Mouse (Mus musculus): ENCODE data around the gene Cog8. TPM values are rescaled to one million over a fixed set of nuclear protein-coding genes. Genes with fewer than 3 reads are reported as not detected.
A peak's percentile ranks its signal among the peaks of the same experiment; 100 is the strongest.

Cog8 gene
- polyA plus RNA-seq (2014; fragmentation: Nextera tagmentation; extraction: Ambion mirVana): 42.2 and 42.7 TPM in 2 replicates

DNA sequence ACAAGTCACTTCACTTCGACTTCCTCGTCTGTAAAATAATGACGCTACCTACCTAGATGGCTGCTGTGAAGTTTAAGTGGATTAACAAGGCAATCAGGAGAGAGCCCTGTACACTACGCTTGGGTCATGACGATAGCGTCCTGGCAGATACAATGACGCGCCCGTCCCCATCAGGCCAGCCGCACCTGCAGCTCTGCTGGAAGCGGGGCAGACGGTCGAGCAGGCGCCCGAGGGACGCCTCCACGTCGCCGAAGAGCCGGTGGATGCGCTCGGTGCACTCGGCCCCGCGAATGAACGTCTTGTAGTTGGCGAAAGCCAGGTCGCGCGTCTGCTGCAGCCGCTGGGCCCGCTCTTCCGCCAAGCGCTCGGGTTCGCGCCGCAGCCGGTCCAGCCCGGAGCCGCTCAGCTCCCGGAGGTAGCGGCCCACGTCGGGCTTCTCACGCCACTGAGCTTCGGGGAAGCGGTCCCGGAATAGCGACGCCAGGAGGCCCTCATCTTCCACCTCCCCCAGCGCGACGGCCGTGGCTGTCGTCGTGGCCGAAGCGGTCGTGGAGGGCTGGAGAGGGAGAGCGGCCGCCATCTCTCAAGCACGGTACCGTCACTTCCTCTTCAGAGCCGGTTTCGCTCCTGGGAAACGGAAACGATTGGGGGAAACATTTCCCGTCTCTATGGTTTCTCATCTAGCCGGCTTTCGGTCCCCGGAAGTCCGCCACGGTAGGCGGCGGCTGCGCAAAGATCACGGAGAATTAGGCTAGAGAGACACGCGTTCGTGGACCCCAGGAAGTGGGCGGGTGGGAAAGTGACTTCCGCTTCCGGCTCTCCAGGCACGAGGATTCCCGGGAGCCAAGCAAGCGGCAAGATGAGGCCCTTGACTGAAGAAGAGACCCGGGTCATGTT, at the start of gene Cog8, which contains the start of gene Nip7:
Gene Cog8, minus strand, starts transcription at position 614 of the 897 bp plus-strand sequence.
Gene Nip7, plus strand, starts transcription at position 802 of the 897 bp plus-strand sequence.
- peak within 1 kb of the TSS; percentile 75 for H3K9ac ChIP-seq (ENCODE audit: low read length)
- H3K27me3 ChIP-seq (ENCODE audit: control insufficient read depth, insufficient read depth, low read length): no peaks in the 10 kb centered on the region
- DNase-seq (ENCODE audit: low spot score): peak; percentile 96
- peak within 1 kb of the TSS; percentile 92 for H3K4me2 ChIP-seq (ENCODE audit: low read depth, severe bottlenecking)
- no peaks in the 10 kb centered on the region for H3K9me3 ChIP-seq (ENCODE audit: control insufficient read depth, low read length)
- ATAC-seq (ENCODE audit: insufficient number of reproducible peaks, low FRiP score, low TSS enrichment, low read depth): peak; percentile 84
- under 1% methylated on average over 88 of the region's 88 CpGs for WGBS
- H3K27ac ChIP-seq (replicated peaks; ENCODE audit: low read depth, low read length): no peak within 1 kb of the TSS; the same call in 1 of the 2 replicates
- H3K4me3 ChIP-seq (ENCODE audit: low read depth, low read length): peak within 1 kb of the TSS; percentile 79
- H3K4me1 ChIP-seq (ENCODE audit: control insufficient read depth, insufficient read depth, low read length): peaks cover 5% of the 10 kb centered on the region; the same call in 1 of the 2 replicates
- peaks cover 22% of the 10 kb centered on the region for H3K36me3 ChIP-seq (ENCODE audit: control insufficient read depth, insufficient read depth, low read length)

- Histone ChIP-seq H3K4me2 (ENCODE audit: low read depth, severe bottlenecking) (no peak overlapping the region), H3K9me3 (ENCODE audit: control insufficient read depth, low read length) (no peaks in the 10 kb centered on the region), H3K27ac (replicated peaks; ENCODE audit: low read depth, low read length) (no peak overlapping the region), H3K27me3 (ENCODE audit: control insufficient read depth, insufficient read depth, low read length) (no peaks in the 10 kb centered on the region), H3K4me3 (ENCODE audit: low read depth, low read length) (no peak overlapping the region), H3K9ac (ENCODE audit: low read length) (no peak overlapping the region), H3K36me3 (ENCODE audit: control insufficient read depth, insufficient read depth, low read length) (no peaks in the 10 kb centered on the region), H3K4me1 (ENCODE audit: control insufficient read depth, insufficient read depth, low read length) (no peaks in the 10 kb centered on the region)
- 13% methylated on average over 4 of the region's 4 CpGs for WGBS
- DNase-seq (ENCODE audit: low spot score): peak; percentile 90
- no peak for ATAC-seq (ENCODE audit: insufficient number of reproducible peaks, low FRiP score, low TSS enrichment, low read depth)
Measured at GRCm38 (mm10) chr8:107104547-107104946, 48.1 kb upstream of the Cog8 start.

DNA sequence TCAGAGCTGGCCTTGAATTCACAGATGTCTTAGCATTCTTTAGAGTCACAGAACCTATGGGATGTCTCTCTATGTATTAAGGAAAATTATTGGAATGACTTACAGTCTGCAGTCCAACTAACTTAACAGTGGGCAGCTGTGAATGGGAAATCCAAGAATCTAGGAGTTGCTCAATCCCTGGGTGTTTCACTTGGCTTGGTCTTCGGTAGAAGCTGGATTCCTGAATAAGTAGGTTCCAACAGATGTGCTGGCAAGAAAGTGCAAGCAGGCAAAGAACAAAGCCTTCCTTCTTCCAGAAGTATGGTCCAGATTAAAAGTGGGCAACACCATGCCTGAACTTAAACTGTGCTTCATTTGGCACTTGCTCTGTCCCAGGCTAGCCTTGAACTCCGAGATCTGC, 44.1 kb upstream of the Cog8 start:
- WGBS: 85% methylated on average over 2 of the region's 2 CpGs
- Histone ChIP-seq H3K4me3 (ENCODE audit: low read depth, low read length) (no peak overlapping the region), H3K27ac (replicated peaks; ENCODE audit: low read depth, low read length) (no peak overlapping the region), H3K4me1 (ENCODE audit: control insufficient read depth, insufficient read depth, low read length) (no peaks in the 10 kb centered on the region), H3K9ac (ENCODE audit: low read length) (no peak overlapping the region), H3K9me3 (ENCODE audit: control insufficient read depth, low read length) (no peaks in the 10 kb centered on the region), H3K27me3 (ENCODE audit: control insufficient read depth, insufficient read depth, low read length) (no peaks in the 10 kb centered on the region), H3K36me3 (ENCODE audit: control insufficient read depth, insufficient read depth, low read length) (no peaks in the 10 kb centered on the region), H3K4me2 (ENCODE audit: low read depth, severe bottlenecking) (no peak overlapping the region)
- DNase-seq (ENCODE audit: low spot score) (no peak), ATAC-seq (ENCODE audit: insufficient number of reproducible peaks, low FRiP score, low TSS enrichment, low read depth) (no peak)

- WGBS: 4% methylated on average over 39 of the region's 39 CpGs
- Histone ChIP-seq H3K36me3 (ENCODE audit: control insufficient read depth, insufficient read depth, low read length) (0 out of 2 replicates have a peak, but pooled peaks cover 3% of the 10 kb centered on the region), H3K9ac (ENCODE audit: low read length) (peak within 1 kb of the TSS; percentile 93), H3K9me3 (ENCODE audit: control insufficient read depth, low read length) (no peaks in the 10 kb centered on the region), H3K4me3 (ENCODE audit: low read depth, low read length) (peak within 1 kb of the TSS; percentile 85), H3K27me3 (ENCODE audit: control insufficient read depth, insufficient read depth, low read length) (no peaks in the 10 kb centered on the region), H3K4me2 (ENCODE audit: low read depth, severe bottlenecking) (peak within 1 kb of the TSS; percentile 43), H3K4me1 (ENCODE audit: control insufficient read depth, insufficient read depth, low read length) (no peaks in the 10 kb centered on the region; the same call in 1 of the 2 replicates), H3K27ac (replicated peaks; ENCODE audit: low read depth, low read length) (peak within 1 kb of the TSS; percentile 68)
- DNase-seq (ENCODE audit: low spot score): peak; percentile 98
- peak; percentile 92 for ATAC-seq (ENCODE audit: insufficient number of reproducible peaks, low FRiP score, low TSS enrichment, low read depth)
Measured at GRCm38 (mm10) chr8:107096366-107097036, 40.0 kb upstream of the Cog8 start, which contains the start of gene Terf2. TSS of gene Terf2 (minus strand) at chr8:107096547.

GRCm38 (mm10) chr8:107095717-107096365, 39.4 kb upstream of the Cog8 start:
- no peak for DNase-seq (ENCODE audit: low spot score)
- ATAC-seq (ENCODE audit: insufficient number of reproducible peaks, low FRiP score, low TSS enrichment, low read depth): peak; percentile 74; the same call in 1 of the 2 replicates
- Histone ChIP-seq H3K36me3 (ENCODE audit: control insufficient read depth, insufficient read depth, low read length) (peaks cover 4% of the 10 kb centered on the region; the same call in 1 of the 2 replicates), H3K27me3 (ENCODE audit: control insufficient read depth, insufficient read depth, low read length) (no peaks in the 10 kb centered on the region), H3K4me1 (ENCODE audit: control insufficient read depth, insufficient read depth, low read length) (no peaks in the 10 kb centered on the region; the same call in 1 of the 2 replicates), H3K4me2 (ENCODE audit: low read depth, severe bottlenecking) (peak overlapping the region; percentile 43), H3K27ac (replicated peaks; ENCODE audit: low read depth, low read length) (peak overlapping the region; percentile 68), H3K9me3 (ENCODE audit: control insufficient read depth, low read length) (no peaks in the 10 kb centered on the region), H3K9ac (ENCODE audit: low read length) (peak overlapping the region; percentile 93), H3K4me3 (ENCODE audit: low read depth, low read length) (peak overlapping the region; percentile 85)
- WGBS: under 1% methylated on average over 53 of the region's 53 CpGs

DNA sequence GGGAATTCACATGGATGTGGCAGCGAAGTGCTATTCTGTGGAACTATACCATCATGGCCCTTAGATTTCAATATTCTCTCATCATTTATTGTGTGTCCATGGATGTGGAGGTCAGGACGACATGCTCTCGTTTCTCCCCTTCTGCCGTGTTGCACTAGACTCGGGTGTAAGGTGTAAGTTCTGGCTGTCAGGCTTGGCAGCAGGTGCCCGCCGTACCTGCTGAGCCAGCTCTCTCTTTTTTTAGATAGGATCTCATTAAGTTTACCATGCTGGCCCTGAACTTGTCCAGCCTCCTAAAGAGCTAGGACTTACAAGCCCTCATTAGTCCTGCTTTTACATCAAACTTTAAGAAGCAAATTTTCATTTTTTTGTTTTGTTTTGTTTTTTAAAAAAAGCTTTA, 34.0 kb upstream of the Cog8 start:
- no peaks in the 10 kb centered on the region; the same call in 1 of the 2 replicates for H3K4me1 ChIP-seq (ENCODE audit: control insufficient read depth, insufficient read depth, low read length)
- DNase-seq (ENCODE audit: low spot score) (no peak), ATAC-seq (ENCODE audit: insufficient number of reproducible peaks, low FRiP score, low TSS enrichment, low read depth) (no peak)
- peaks cover 18% of the 10 kb centered on the region; the same call in 1 of the 2 replicates for H3K36me3 ChIP-seq (ENCODE audit: control insufficient read depth, insufficient read depth, low read length)
- no peak overlapping the region for H3K4me3 ChIP-seq (ENCODE audit: low read depth, low read length)
- H3K9ac ChIP-seq (ENCODE audit: low read length): no peak overlapping the region
- H3K9me3 ChIP-seq (ENCODE audit: control insufficient read depth, low read length): no peaks in the 10 kb centered on the region; the same call in 1 of the 2 replicates
- 95% methylated on average over 7 of the region's 7 CpGs for WGBS
- no peaks in the 10 kb centered on the region for H3K27me3 ChIP-seq (ENCODE audit: control insufficient read depth, insufficient read depth, low read length)
- no peak overlapping the region for H3K4me2 ChIP-seq (ENCODE audit: low read depth, severe bottlenecking)
- no peak overlapping the region for H3K27ac ChIP-seq (replicated peaks; ENCODE audit: low read depth, low read length)

DNA sequence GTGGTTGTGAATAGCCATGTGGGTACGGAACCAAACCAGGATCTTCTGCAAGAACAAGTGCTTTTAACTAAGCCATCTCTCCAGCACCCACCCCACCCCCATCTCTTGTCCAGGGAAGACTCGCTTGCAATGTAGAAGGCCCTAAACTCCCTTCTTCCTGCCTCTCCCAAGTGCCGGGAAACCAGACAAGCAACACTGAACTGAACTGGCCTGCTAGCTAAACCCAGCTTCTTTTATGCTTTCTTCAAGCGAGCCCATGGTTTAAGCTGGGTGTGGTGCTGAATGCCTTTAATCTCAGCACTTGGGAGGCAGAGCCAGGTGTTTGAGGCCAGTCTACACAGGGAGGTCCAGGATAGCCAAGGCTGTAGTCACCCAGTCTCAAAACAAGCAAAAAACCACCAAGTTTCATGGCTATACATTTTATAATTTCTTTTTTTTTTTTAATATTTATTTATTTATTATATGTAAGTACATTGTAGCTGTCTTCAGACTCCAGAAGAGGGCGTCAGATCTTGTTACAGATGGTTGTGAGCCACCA, 32.1 kb upstream of the Cog8 start:
- H3K36me3 ChIP-seq (ENCODE audit: control insufficient read depth, insufficient read depth, low read length): peaks cover 14% of the 10 kb centered on the region; the same call in 1 of the 2 replicates
- H3K4me2 ChIP-seq (ENCODE audit: low read depth, severe bottlenecking): no peak overlapping the region
- no peak for ATAC-seq (ENCODE audit: insufficient number of reproducible peaks, low FRiP score, low TSS enrichment, low read depth)
- 96% methylated on average over 5 of the region's 5 CpGs for WGBS
- no peaks in the 10 kb centered on the region; the same call in 1 of the 2 replicates for H3K9me3 ChIP-seq (ENCODE audit: control insufficient read depth, low read length)
- H3K27ac ChIP-seq (replicated peaks; ENCODE audit: low read depth, low read length): no peak overlapping the region
- DNase-seq (ENCODE audit: low spot score): no peak
- no peak overlapping the region for H3K9ac ChIP-seq (ENCODE audit: low read length)
- no peak overlapping the region for H3K4me3 ChIP-seq (ENCODE audit: low read depth, low read length)
- no peaks in the 10 kb centered on the region for H3K27me3 ChIP-seq (ENCODE audit: control insufficient read depth, insufficient read depth, low read length)
- no peaks in the 10 kb centered on the region for H3K4me1 ChIP-seq (ENCODE audit: control insufficient read depth, insufficient read depth, low read length)
